Mouse (Mus musculus) small intestine, adult 2 months (tissue): ENCODE data around the gene Hormad2. TPM values are rescaled to one million over a fixed set of nuclear protein-coding genes. Genes with fewer than 3 reads are reported as not detected.

Experiments
- H3K27ac ChIP-seq: fragments of 200-500 bp; 2 replicates; pipeline ENCODE4 v1.5.1; 2012; ENCODE audit warnings: low read depth, low read length, control low read depth, inconsistent platforms; ENCODE audit not compliant: insufficient read depth
- H3K27me3 ChIP-seq: fragments of 200-500 bp; 2 replicates; pipeline ENCODE4 v1.6.1; 2012; ENCODE audit warnings: mild to moderate bottlenecking, moderate library complexity, low read length, inconsistent platforms; ENCODE audit not compliant: control insufficient read depth, insufficient read depth
- H3K36me3 ChIP-seq: fragments of 200-500 bp; 2 replicates; pipeline ENCODE4 v1.6.1; 2012; ENCODE audit warnings: mild to moderate bottlenecking, low read length, control low read depth, inconsistent platforms; ENCODE audit not compliant: control insufficient read depth, insufficient read depth
- H3K4me1 ChIP-seq: fragments of 200-500 bp; 2 replicates; pipeline ENCODE4 v1.6.1; 2012; ENCODE audit warnings: low read length, inconsistent platforms, mixed read lengths; ENCODE audit not compliant: control insufficient read depth, insufficient read depth, insufficient read length
- H3K4me3 ChIP-seq: fragments of 200-500 bp; 2 replicates; pipeline ENCODE4 v1.5.1; 2012; ENCODE audit warnings: low read depth, mild to moderate bottlenecking, control low read depth, inconsistent platforms, low read length, moderate library complexity
- CTCF ChIP-seq: fragments of 200-500 bp; IDR thresholded peaks from 2 replicates; pipeline ENCODE4 v1.5.1; 2012; ENCODE audit warnings: low read depth, mild to moderate bottlenecking, control low read depth, inconsistent platforms, low read length, moderate library complexity, mixed read lengths; ENCODE audit not compliant: insufficient replicate concordance, insufficient read length; ENCODE audit errors: extremely low read depth
- POLR2A ChIP-seq: fragments of 200-500 bp; IDR thresholded peaks from 2 replicates; pipeline ENCODE4 v1.6.1; 2012; ENCODE audit warnings: low read depth, mild to moderate bottlenecking, control low read depth, inconsistent platforms, low read length, moderate library complexity
- WGBS: fragments of 180-500 bp; shearing (Covaris S2); methylation state at CpG from one replicate; pipeline ENCODE4 v1.1.7; 2018; 5-methylcytosine and 5-hydroxymethylcytosine counted together
- polyA plus RNA-seq: library from polyadenylated mRNA; depleted of rRNA; stranded (reverse); fragments of >200 nt; gene quantifications from 2 replicates; pipeline ENCODE4 v1.2.3, GENCODE M21; 2012

Gene Hormad2
- polyA plus RNA-seq, 1 experiment: not detected

- TF ChIP-seq POLR2A: no peak
- TF ChIP-seq CTCF: no peak
Measured at GRCm38 (mm10) chr11:4303033-4303432, 137.9 kb downstream of the Hormad2 start.

GRCm38 (mm10) chr11:4302363-4302913 is 138.5 kb downstream of the Hormad2 start:
- Histone ChIP-seq H3K4me3 (no peak overlapping the region), H3K36me3 (no peaks in the 10 kb centered on the region), H3K27me3 (no peaks in the 10 kb centered on the region), H3K4me1 (peaks cover 2% of the 10 kb centered on the region; the same call in 1 of the 2 replicates), H3K27ac (no peak overlapping the region)
- 75% methylated on average over 5 of the region's 5 CpGs for WGBS
- no peak for TF ChIP-seq POLR2A
- TF ChIP-seq CTCF: no peak

More at GRCm38 (mm10) chr11:4303033-4303432, 137.9 kb downstream of the Hormad2 start:
- no peaks in the 10 kb centered on the region for H3K27me3 ChIP-seq
- no peak overlapping the region for H3K4me3 ChIP-seq
- peaks cover 2% of the 10 kb centered on the region; the same call in 1 of the 2 replicates for H3K4me1 ChIP-seq
- H3K27ac ChIP-seq: no peak overlapping the region
- H3K36me3 ChIP-seq: no peaks in the 10 kb centered on the region
- 70% methylated on average over 9 of the region's 9 CpGs for WGBS

GRCm38 (mm10) chr11:4300683-4301082 is 140.2 kb downstream of the Hormad2 start:
- WGBS: 60% methylated on average over 3 of the region's 3 CpGs
- Histone ChIP-seq H3K27me3 (no peaks in the 10 kb centered on the region), H3K4me3 (no peak overlapping the region), H3K4me1 (peaks cover 2% of the 10 kb centered on the region; the same call in 1 of the 2 replicates), H3K36me3 (no peaks in the 10 kb centered on the region), H3K27ac (no peak overlapping the region)
- no peak for TF ChIP-seq POLR2A
- no peak for TF ChIP-seq CTCF

- H3K36me3 ChIP-seq: no peaks in the 10 kb centered on the region
- no peaks in the 10 kb centered on the region for H3K27me3 ChIP-seq
- TF ChIP-seq POLR2A: no peak
- no peak for TF ChIP-seq CTCF
- H3K27ac ChIP-seq: no peak overlapping the region
- WGBS: 71% methylated on average over 14 of the region's 14 CpGs
- H3K4me3 ChIP-seq: no peak overlapping the region
- H3K4me1 ChIP-seq: peaks cover 4% of the 10 kb centered on the region; the same call in 1 of the 2 replicates
Measured at GRCm38 (mm10) chr11:4299735-4300474, 141.0 kb downstream of the Hormad2 start.

GRCm38 (mm10) chr11:4299191-4299590 is 141.7 kb downstream of the Hormad2 start:
- peaks cover 4% of the 10 kb centered on the region; the same call in 1 of the 2 replicates for H3K4me1 ChIP-seq
- H3K4me3 ChIP-seq: no peak overlapping the region
- no peaks in the 10 kb centered on the region for H3K36me3 ChIP-seq
- no peak for TF ChIP-seq CTCF
- TF ChIP-seq POLR2A: no peak
- 53% methylated on average over 12 of the region's 12 CpGs for WGBS
- no peaks in the 10 kb centered on the region for H3K27me3 ChIP-seq
- H3K27ac ChIP-seq: no peak overlapping the region

GRCm38 (mm10) chr11:4298615-4299014 is 142.3 kb downstream of the Hormad2 start:
- no peak for TF ChIP-seq POLR2A
- TF ChIP-seq CTCF: no peak

GRCm38 (mm10) chr11:4297753-4298152 is 143.2 kb downstream of the Hormad2 start:
- no peak overlapping the region for H3K27ac ChIP-seq
- no peaks in the 10 kb centered on the region for H3K27me3 ChIP-seq
- H3K4me3 ChIP-seq: no peak overlapping the region
- no peaks in the 10 kb centered on the region for H3K36me3 ChIP-seq
- TF ChIP-seq CTCF: no peak
- TF ChIP-seq POLR2A: no peak
- WGBS: 65% methylated on average over 3 of the region's 3 CpGs
- peaks cover 4% of the 10 kb centered on the region for H3K4me1 ChIP-seq

More at GRCm38 (mm10) chr11:4298615-4299014, 142.3 kb downstream of the Hormad2 start:
- no peaks in the 10 kb centered on the region for H3K27me3 ChIP-seq
- H3K27ac ChIP-seq: no peak overlapping the region
- no peaks in the 10 kb centered on the region for H3K36me3 ChIP-seq
- H3K4me3 ChIP-seq: no peak overlapping the region
- H3K4me1 ChIP-seq: peaks cover 4% of the 10 kb centered on the region; the same call in 1 of the 2 replicates
- WGBS: 52% methylated on average over 7 of the region's 7 CpGs
